17 mouse cellular contexts compared by ENCODE assay signal in genomic region chr12:16592451-16592850, GRCm38 (mm10). TPM values are rescaled to one million over a fixed set of nuclear protein-coding genes. Genes with fewer than 3 reads are reported as not detected.
DNase-seq lines count a peak whose midpoint lies in the region; ATAC-seq and TF ChIP-seq lines count a peak whose summit lies in the region.
"Had no signal": no experiment of that assay in that cellular context is flagged by ENCODE, and none has a peak within 500 bp of the region (broad histone marks: within the 10 kb centered on the region; RNA-seq: fewer than 3 reads in every experiment).

No protein-coding gene starts in this region.

- no peak overlapping the region for H3K4me2 ChIP-seq in forebrain, embryonic 12.5 days
- no peak overlapping the region for H3K4me2 ChIP-seq in forebrain, embryonic 15.5 days (replicated peaks)
- H3K4me2 ChIP-seq in liver, embryonic 13.5 days = no peak overlapping the region
- no peak overlapping the region; the same call in 1 of the 2 replicates for H3K4me2 ChIP-seq in liver, embryonic 11.5 days
- peak overlapping the region; percentile 67; the same call in 1 of the 2 replicates for H3K4me2 ChIP-seq in midbrain, embryonic 14.5 days (ENCODE audit: low read length)

- no peak for TF ChIP-seq CTCF in cerebellum, adult 2 months (IDR thresholded peaks at IDR 0.05; ENCODE audit: borderline replicate concordance, insufficient read depth, low read depth, low read length)

- 0 out of 2 replicates have a peak overlapping the region, but pooled peaks have one; percentile 9 for H3K9ac ChIP-seq in forebrain, embryonic 12.5 days
- no peak overlapping the region for H3K9ac ChIP-seq in forebrain, embryonic 15.5 days (replicated peaks)
- H3K9ac ChIP-seq in liver, embryonic 13.5 days = 0 out of 2 replicates have a peak overlapping the region, but pooled peaks have one; percentile 49
- no peak overlapping the region for H3K9ac ChIP-seq in liver, embryonic 11.5 days (ENCODE audit: low read depth, low read length)
- no peak overlapping the region for H3K9ac ChIP-seq in midbrain, embryonic 14.5 days (replicated peaks; ENCODE audit: low read length)
- H3K9ac ChIP-seq: embryonic facial prominence, embryonic 12.5 days had no signal

- H3K4me3 ChIP-seq in forebrain, embryonic 12.5 days (replicated peaks) = no peak overlapping the region
- H3K4me3 ChIP-seq in forebrain, embryonic 15.5 days = no peak overlapping the region
- H3K4me3 ChIP-seq in liver, embryonic 13.5 days (replicated peaks) = no peak overlapping the region
- no peak overlapping the region for H3K4me3 ChIP-seq in liver, embryonic 11.5 days (ENCODE audit: low read depth, low read length)
- 0 out of 2 replicates have a peak overlapping the region, but pooled peaks have one; percentile 50 for H3K4me3 ChIP-seq in embryonic facial prominence, embryonic 10.5 days
- no peak overlapping the region for H3K4me3 ChIP-seq in midbrain, embryonic 14.5 days (replicated peaks; ENCODE audit: low read depth, low read length)
- H3K4me3 ChIP-seq in cerebellum, adult 2 months (replicated peaks; ENCODE audit: insufficient read depth, low read depth, low read length) = no peak overlapping the region

- no peaks in the 10 kb centered on the region for H3K9me3 ChIP-seq in forebrain, embryonic 12.5 days
- no peaks in the 10 kb centered on the region for H3K9me3 ChIP-seq in forebrain, embryonic 15.5 days
- no peaks in the 10 kb centered on the region for H3K9me3 ChIP-seq in liver, embryonic 13.5 days (replicated peaks)
- H3K9me3 ChIP-seq in liver, embryonic 11.5 days (ENCODE audit: control insufficient read depth, low read length) = no peaks in the 10 kb centered on the region
- H3K9me3 ChIP-seq in embryonic facial prominence, embryonic 10.5 days = no peaks in the 10 kb centered on the region
- H3K9me3 ChIP-seq in midbrain, embryonic 14.5 days (ENCODE audit: control insufficient read depth, low read length) = no peaks in the 10 kb centered on the region
- H3K9me3 ChIP-seq: embryonic facial prominence, embryonic 12.5 days; heart, embryonic 13.5 days; midbrain, embryonic 12.5 days had no signal

- DNase-seq in liver, embryonic 13.5 days = no peak
- DNase-seq in liver, embryonic 11.5 days (ENCODE audit: low spot score) = no peak
- DNase-seq in embryonic facial prominence, embryonic 10.5 days (ENCODE audit: low spot score) = no peak
- DNase-seq in midbrain, embryonic 14.5 days = no peak
- no peak for DNase-seq in cerebellum, adult 2 months
- no peak for DNase-seq in right cerebral cortex, postnatal 14 days
- DNase-seq: adrenal gland, adult 2 months; heart, postnatal 36 days; kidney, adult 11 months; lung, adult 2 months; lung, postnatal 4 days had no signal

- H3K27me3 ChIP-seq in forebrain, embryonic 12.5 days = no peaks in the 10 kb centered on the region; the same call in 1 of the 2 replicates
- no peaks in the 10 kb centered on the region for H3K27me3 ChIP-seq in forebrain, embryonic 15.5 days
- H3K27me3 ChIP-seq in liver, embryonic 13.5 days = 0 out of 2 replicates have a peak, but pooled peaks cover 4% of the 10 kb centered on the region
- H3K27me3 ChIP-seq in liver, embryonic 11.5 days (replicated peaks; ENCODE audit: control insufficient read depth, insufficient read depth, low read length) = no peaks in the 10 kb centered on the region
- no peaks in the 10 kb centered on the region for H3K27me3 ChIP-seq in embryonic facial prominence, embryonic 10.5 days (replicated peaks; ENCODE audit: low read depth, poor library complexity, severe bottlenecking)
- no peaks in the 10 kb centered on the region for H3K27me3 ChIP-seq in midbrain, embryonic 14.5 days (ENCODE audit: control insufficient read depth, insufficient read depth, low read length)
- no peaks in the 10 kb centered on the region for H3K27me3 ChIP-seq in cerebellum, adult 2 months (ENCODE audit: control insufficient read depth, insufficient read depth, low read length)
- H3K27me3 ChIP-seq: embryonic facial prominence, embryonic 12.5 days; heart, embryonic 13.5 days had no signal

- no peaks in the 10 kb centered on the region for H3K36me3 ChIP-seq in forebrain, embryonic 12.5 days (replicated peaks)
- no peaks in the 10 kb centered on the region for H3K36me3 ChIP-seq in forebrain, embryonic 15.5 days
- H3K36me3 ChIP-seq in liver, embryonic 13.5 days = no peaks in the 10 kb centered on the region
- H3K36me3 ChIP-seq in liver, embryonic 11.5 days (ENCODE audit: control insufficient read depth, insufficient read depth, low read length) = no peaks in the 10 kb centered on the region
- H3K36me3 ChIP-seq in embryonic facial prominence, embryonic 10.5 days (replicated peaks) = no peaks in the 10 kb centered on the region
- H3K36me3 ChIP-seq in midbrain, embryonic 14.5 days (ENCODE audit: control insufficient read depth, insufficient read depth, low read length) = no peaks in the 10 kb centered on the region
- H3K36me3 ChIP-seq: embryonic facial prominence, embryonic 12.5 days; heart, embryonic 13.5 days; midbrain, embryonic 12.5 days had no signal

- no peak for ATAC-seq in forebrain, embryonic 12.5 days (ENCODE audit: low FRiP score)
- ATAC-seq in forebrain, embryonic 15.5 days (replicated peaks) = no peak
- ATAC-seq in liver, embryonic 13.5 days (ENCODE audit: low read depth) = no peak
- no peak for ATAC-seq in liver, embryonic 11.5 days (replicated peaks; ENCODE audit: low FRiP score)
- ATAC-seq in midbrain, embryonic 14.5 days (ENCODE audit: low FRiP score, low TSS enrichment) = no peak

- 55% methylated on average over 5 of the region's 5 CpGs for WGBS in forebrain, embryonic 12.5 days
- WGBS in forebrain, embryonic 15.5 days = 64% methylated on average over 5 of the region's 5 CpGs
- WGBS in liver, embryonic 13.5 days (ENCODE audit: insufficient replicate concordance) = 53% methylated on average over 5 of the region's 5 CpGs
- 60% methylated on average over 5 of the region's 5 CpGs for WGBS in liver, embryonic 11.5 days
- 59% methylated on average over 5 of the region's 5 CpGs for WGBS in embryonic facial prominence, embryonic 10.5 days
- 62% methylated on average over 5 of the region's 5 CpGs for WGBS in midbrain, embryonic 14.5 days
- 86% methylated on average over 5 of the region's 5 CpGs for WGBS in cerebellum, adult 2 months

- H3K27ac ChIP-seq in forebrain, embryonic 12.5 days = no peak overlapping the region
- H3K27ac ChIP-seq in forebrain, embryonic 15.5 days (replicated peaks) = no peak overlapping the region
- H3K27ac ChIP-seq in liver, embryonic 13.5 days = no peak overlapping the region
- no peak overlapping the region for H3K27ac ChIP-seq in liver, embryonic 11.5 days (ENCODE audit: low read depth, low read length)
- peak overlapping the region; percentile 90 for H3K27ac ChIP-seq in embryonic facial prominence, embryonic 10.5 days (replicated peaks)
- no peak overlapping the region for H3K27ac ChIP-seq in midbrain, embryonic 14.5 days (replicated peaks; ENCODE audit: low read depth, low read length)
- H3K27ac ChIP-seq in cerebellum, adult 2 months (ENCODE audit: insufficient read depth, low read length) = no peak overlapping the region
- H3K27ac ChIP-seq: kidney, postnatal 0 days had no signal

- H3K4me1 ChIP-seq in forebrain, embryonic 12.5 days = peaks cover 50% of the 10 kb centered on the region
- peaks cover 41% of the 10 kb centered on the region for H3K4me1 ChIP-seq in forebrain, embryonic 15.5 days
- peaks cover 50% of the 10 kb centered on the region for H3K4me1 ChIP-seq in liver, embryonic 13.5 days (replicated peaks)
- H3K4me1 ChIP-seq in liver, embryonic 11.5 days (replicated peaks; ENCODE audit: control insufficient read depth, insufficient read depth, low read length) = peaks cover 34% of the 10 kb centered on the region
- peaks cover 60% of the 10 kb centered on the region for H3K4me1 ChIP-seq in embryonic facial prominence, embryonic 10.5 days
- H3K4me1 ChIP-seq in midbrain, embryonic 14.5 days (ENCODE audit: control insufficient read depth, insufficient read depth, low read length) = peaks cover 28% of the 10 kb centered on the region
- 0 out of 2 replicates have a peak, but pooled peaks cover 3% of the 10 kb centered on the region for H3K4me1 ChIP-seq in cerebellum, adult 2 months (ENCODE audit: control insufficient read depth, insufficient read depth, low read length)

- no peak for TF ChIP-seq POLR2A in cerebellum, adult 2 months (IDR thresholded peaks at IDR 0.05; ENCODE audit: borderline replicate concordance, insufficient read depth, low read length)

RNA-seq across cellular contexts. Expression of gene Lpin1, which starts 18.3 kb away (rescaled TPM):
- polyA plus RNA-seq in forebrain, embryonic 12.5 days (2016; fragmentation: Nextera tagmentation; extraction: Ambion mirVana) = 10.4 and 11.1 TPM in 2 replicates
- 16.2 and 17.5 TPM in 2 replicates for polyA plus RNA-seq in forebrain, embryonic 15.5 days (2015; fragmentation: Nextera tagmentation; extraction: Ambion mirVana)
- 5.3 and 6.8 TPM in 2 replicates for polyA plus RNA-seq in liver, embryonic 13.5 days (2015; fragmentation: Nextera tagmentation; extraction: Ambion mirVana)
- 9.6 and 10.4 TPM in 2 replicates for polyA plus RNA-seq in liver, embryonic 11.5 days (2014; fragmentation: Nextera tagmentation; extraction: Ambion mirVana)
- 6.2 and 6.7 TPM in 2 replicates for polyA plus RNA-seq in embryonic facial prominence, embryonic 10.5 days (2016; fragmentation: Nextera tagmentation; extraction: Ambion mirVana)
- polyA plus RNA-seq in midbrain, embryonic 14.5 days (2014; fragmentation: Nextera tagmentation; extraction: Ambion mirVana) = 21.0 and 27.1 TPM in 2 replicates
- polyA plus RNA-seq in cerebellum, adult 2 months (2012; rRNA removed) = 37.2 and 38.6 TPM in 2 replicates

Comparison
In these comparisons a context has a peak if more than half of its experiments do, and no peak if none do; other contexts are left out.
1. H3K9ac ChIP-seq: peak in forebrain, embryonic 12.5 days (single experiment) and liver, embryonic 13.5 days (single experiment); none in forebrain, embryonic 15.5 days (single experiment), liver, embryonic 11.5 days (single experiment) and midbrain, embryonic 14.5 days (single experiment).